Mouse (Mus musculus) MEL (cell line): ENCODE results near the gene Xbp1. TPM values are rescaled to one million over a fixed set of nuclear protein-coding genes. Genes with fewer than 3 reads are reported as not detected.

Experiments
- DNase-seq: peaks from one replicate; pipeline ENCODE4 v3.0.0; 2011; ENCODE audit warnings: low read depth, low spot score
- H3K27ac ChIP-seq: 2 replicates; pipeline ENCODE4 v1.5.1; 2012; ENCODE audit warnings: low read depth, mild to moderate bottlenecking, control low read depth, low read length, moderate library complexity; ENCODE audit not compliant: control insufficient read depth
- H3K27me3 ChIP-seq, 2 experiments: fragments of 150-350 bp in 1 of 2; sonication (generic) in 1 of 2; 2 replicates each; pipeline ENCODE4 v1.6.1; 2012; ENCODE audit warnings: low read length in 2 of 2, mild to moderate bottlenecking in 2 of 2, improper control_type of control experiment in 1 of 2, moderate library complexity in 1 of 2; ENCODE audit not compliant: insufficient read depth in 2 of 2, control insufficient read depth in 1 of 2
- H3K36me3 ChIP-seq, 2 experiments: 2 replicates each; pipeline ENCODE4 v1.6.1; 2012 to 2014; ENCODE audit warnings: low read length in 2 of 2, improper control_type of control experiment in 1 of 2, inconsistent platforms in 1 of 2, mild to moderate bottlenecking in 1 of 2; ENCODE audit not compliant: insufficient read depth in 2 of 2, control insufficient read depth in 1 of 2
- H3K4me1 ChIP-seq, 2 experiments: fragments of 150-350 bp in 1 of 2; sonication (generic) in 1 of 2; 2 replicates each; pipeline ENCODE4 v1.6.1; 2012; ENCODE audit warnings: low read length in 2 of 2, improper control_type of control experiment in 1 of 2, mild to moderate bottlenecking in 1 of 2; ENCODE audit not compliant: insufficient read depth in 2 of 2, control insufficient read depth in 1 of 2
- H3K4me3 ChIP-seq, 2 experiments: fragments of 150-350 bp in 1 of 2; sonication (generic) in 1 of 2; 2 replicates each; pipeline ENCODE4 v1.5.1; 2012; ENCODE audit warnings: low read depth in 2 of 2, low read length in 2 of 2, mild to moderate bottlenecking in 2 of 2, moderate library complexity in 2 of 2, control low read depth in 1 of 2, improper control_type of control experiment in 1 of 2; ENCODE audit not compliant: control insufficient read depth in 1 of 2, insufficient read depth in 1 of 2
- H3K79me2 ChIP-seq: 2 replicates; pipeline ENCODE4 v1.6.1; 2012; ENCODE audit warnings: mild to moderate bottlenecking, low read length, moderate library complexity; ENCODE audit not compliant: control insufficient read depth, poor library complexity, insufficient read depth
- H3K9ac ChIP-seq: 2 replicates; pipeline ENCODE4 v1.6.1; 2012; ENCODE audit warnings: low read depth, mild to moderate bottlenecking, control low read depth, low read length, moderate library complexity; ENCODE audit not compliant: control insufficient read depth, poor library complexity, severe bottlenecking
- H3K9me3 ChIP-seq: fragments of 150-350 bp; sonication (generic); replicated peaks from 2 replicates; pipeline ENCODE4 v1.6.1; 2012; ENCODE audit warnings: mild to moderate bottlenecking, low read length, improper control_type of control experiment, moderate library complexity; ENCODE audit not compliant: insufficient read depth
- BHLHE40 ChIP-seq: IDR thresholded peaks from 2 replicates; pipeline ENCODE4 v1.6.1; 2012; ENCODE audit warnings: low read depth, mild to moderate bottlenecking, inconsistent platforms, low read length, improper control_type of control experiment, borderline replicate concordance
- CHD1 ChIP-seq: IDR thresholded peaks from 2 replicates; pipeline ENCODE4 v1.6.1; 2012; ENCODE audit warnings: low read depth, mild to moderate bottlenecking, inconsistent platforms, low read length, improper control_type of control experiment
- CHD2 ChIP-seq: IDR thresholded peaks from 2 replicates; pipeline ENCODE4 v1.6.1; 2011; ENCODE audit warnings: low read length, improper control_type of control experiment
- CTCF ChIP-seq, 3 experiments: IDR thresholded peaks in 2 of 3; conservative IDR thresholded peaks in 1 of 3; 2 replicates each; pipeline ENCODE4 v1.5.1; 2011 to 2012; ENCODE audit warnings: low read length in 3 of 3, low read depth in 2 of 3, mild to moderate bottlenecking in 2 of 3, improper control_type of control experiment in 1 of 3, inconsistent platforms in 1 of 3, mixed read lengths in 1 of 3, moderate library complexity in 1 of 3; ENCODE audit not compliant: control insufficient read depth in 1 of 3, insufficient read depth in 1 of 3, poor library complexity in 1 of 3, severe bottlenecking in 1 of 3
- E2F4 ChIP-seq: IDR thresholded peaks from 2 replicates; pipeline ENCODE4 v1.6.1; 2011; ENCODE audit warnings: low read depth, low read length, improper control_type of control experiment, borderline replicate concordance
- ELF1 ChIP-seq: IDR thresholded peaks from 2 replicates; pipeline ENCODE4 v1.6.1; 2014; ENCODE audit warnings: low read depth, mild to moderate bottlenecking, inconsistent platforms, low read length, improper control_type of control experiment, moderate library complexity
- EP300 ChIP-seq, 2 experiments: IDR thresholded peaks; 2 replicates each; pipeline ENCODE4 v1.6.1; 2011; ENCODE audit warnings: improper control_type of control experiment in 2 of 2, low read length in 2 of 2, low read depth in 1 of 2, mild to moderate bottlenecking in 1 of 2
- ETS1 ChIP-seq: IDR thresholded peaks from 2 replicates; pipeline ENCODE4 v1.6.1; 2012; ENCODE audit warnings: low read depth, mild to moderate bottlenecking, inconsistent platforms, low read length, improper control_type of control experiment, moderate library complexity
- GATA1 ChIP-seq: IDR thresholded peaks from 2 replicates; pipeline ENCODE4 v1.6.1; 2011; ENCODE audit warnings: low read depth, low read length, improper control_type of control experiment
- HCFC1 ChIP-seq: IDR thresholded peaks from 2 replicates; pipeline ENCODE4 v1.6.1; 2012; ENCODE audit warnings: low read depth, mild to moderate bottlenecking, inconsistent platforms, low read length, improper control_type of control experiment, moderate library complexity
- KAT2A ChIP-seq: conservative IDR thresholded peaks from 2 replicates; pipeline ENCODE4 v1.6.1; 2012; ENCODE audit warnings: low read depth, low read length, improper control_type of control experiment, inconsistent platforms
- MAFK ChIP-seq: IDR thresholded peaks from 2 replicates; pipeline ENCODE4 v1.6.1; 2011; ENCODE audit warnings: low read depth, mild to moderate bottlenecking, low read length, improper control_type of control experiment, borderline replicate concordance
- MAX ChIP-seq: IDR thresholded peaks from 2 replicates; pipeline ENCODE4 v1.6.1; 2011; ENCODE audit warnings: low read length, improper control_type of control experiment
- MAZ ChIP-seq: IDR thresholded peaks from 2 replicates; pipeline ENCODE4 v1.6.1; 2012; ENCODE audit warnings: low read depth, mild to moderate bottlenecking, inconsistent platforms, low read length, improper control_type of control experiment
- MXI1 ChIP-seq: IDR thresholded peaks from 2 replicates; pipeline ENCODE4 v1.6.1; 2011; ENCODE audit warnings: mild to moderate bottlenecking, low read depth, low read length, improper control_type of control experiment
- MYB ChIP-seq: IDR thresholded peaks from 2 replicates; pipeline ENCODE4 v1.6.1; 2011; ENCODE audit warnings: mild to moderate bottlenecking, low read depth, low read length, improper control_type of control experiment
- NELFE ChIP-seq: IDR thresholded peaks from 2 replicates; pipeline ENCODE4 v1.6.1; 2011; ENCODE audit warnings: low read depth, low read length, improper control_type of control experiment
- NRF1 ChIP-seq: IDR thresholded peaks from 2 replicates; pipeline ENCODE4 v1.6.1; 2014; ENCODE audit warnings: low read depth, mild to moderate bottlenecking, inconsistent platforms, low read length, improper control_type of control experiment, moderate library complexity; ENCODE audit not compliant: poor library complexity, insufficient read depth, severe bottlenecking
- POLR2A ChIP-seq, 2 experiments: IDR thresholded peaks; 2 replicates each; pipeline ENCODE4 v1.6.1; 2011 to 2012; ENCODE audit warnings: low read length in 2 of 2, mild to moderate bottlenecking in 2 of 2, control low read depth in 1 of 2, improper control_type of control experiment in 1 of 2, low read depth in 1 of 2, moderate library complexity in 1 of 2; ENCODE audit not compliant: control insufficient read depth in 1 of 2, insufficient read depth in 1 of 2, poor library complexity in 1 of 2
- POLR2AphosphoS2 ChIP-seq: IDR thresholded peaks from 2 replicates; pipeline ENCODE4 v1.6.1; 2011; ENCODE audit warnings: low read length, improper control_type of control experiment
- POLR2AphosphoS5 ChIP-seq: IDR thresholded peaks from 2 replicates; pipeline ENCODE4 v1.6.1; 2012; ENCODE audit warnings: low read depth, borderline replicate concordance, mild to moderate bottlenecking, inconsistent platforms, low read length, moderate library complexity, mixed read lengths
- RCOR1 ChIP-seq: IDR thresholded peaks from 2 replicates; pipeline ENCODE4 v1.6.1; 2012; ENCODE audit warnings: low read depth, mild to moderate bottlenecking, inconsistent platforms, low read length, improper control_type of control experiment
- SIN3A ChIP-seq: IDR thresholded peaks from 2 replicates; pipeline ENCODE4 v1.6.1; 2012; ENCODE audit warnings: low read length, improper control_type of control experiment, inconsistent platforms
- SMC3 ChIP-seq: IDR thresholded peaks from 2 replicates; pipeline ENCODE4 v1.6.1; 2011; ENCODE audit warnings: low read depth, low read length, improper control_type of control experiment
- TBP ChIP-seq: IDR thresholded peaks from 2 replicates; pipeline ENCODE4 v1.8.0; 2011; ENCODE audit warnings: low read depth, low read length, improper control_type of control experiment
- ZC3H11A ChIP-seq: IDR thresholded peaks from 2 replicates; pipeline ENCODE4 v1.6.1; 2012; ENCODE audit warnings: low read depth, mild to moderate bottlenecking, inconsistent platforms, low read length, improper control_type of control experiment
- ZKSCAN1 ChIP-seq: IDR thresholded peaks from 2 replicates; pipeline ENCODE4 v1.6.1; 2012; ENCODE audit warnings: low read depth, mild to moderate bottlenecking, inconsistent platforms, low read length, improper control_type of control experiment, moderate library complexity
- polyA plus RNA-seq, 2 experiments: library from polyadenylated mRNA; stranded (reverse) in 1 of 2; unstranded in 1 of 2; fragments of >175 nt in 1 of 2; fragments of >200 nt in 1 of 2; gene quantifications; 2 replicates each; pipeline versions ENCODE4 v1.2.1 to v1.2.4; 2012; ENCODE audit warnings: low replicate concordance in 2 of 2, low read depth in 1 of 2; ENCODE audit not compliant: insufficient read length in 2 of 2, insufficient read depth in 1 of 2, missing spikeins in 1 of 2
- total RNA-seq: library from RNA; depleted of rRNA; stranded (reverse); fragments of 300-350 nt; gene quantifications from 2 replicates; pipeline ENCODE4 v1.2.3, GENCODE M21; 2012

Xbp1 gene
- total and polyA plus RNA-seq, 3 experiments: 81.8 to 101 TPM; not detected in 1

GRCm38 (mm10) chr11:5528841-5529240, 8.4 kb downstream of the Xbp1 start:
- H3K9me3 ChIP-seq: no peaks in the 10 kb centered on the region
- peaks cover 3% of the 10 kb centered on the region; the same call in 1 of the 2 replicates for H3K79me2 ChIP-seq
- H3K4me1 ChIP-seq: peaks cover 5 to 9% of the 10 kb centered on the region in 2 experiments
- H3K27me3 ChIP-seq: no peaks in the 10 kb centered on the region
- DNase-seq: no peak
- no peak overlapping the region for H3K27ac ChIP-seq
- TF ChIP-seq ZKSCAN1: no peak
- TF ChIP-seq CHD2: no peak
- no peak for TF ChIP-seq BHLHE40
- TF ChIP-seq ZC3H11A: no peak
- TF ChIP-seq E2F4: no peak
- no peak for TF ChIP-seq MXI1
- no peak for TF ChIP-seq MAZ
- peaks cover 30 to 38% of the 10 kb centered on the region in 2 experiments for H3K36me3 ChIP-seq
- H3K9ac ChIP-seq: no peak overlapping the region
- no peak overlapping the region for H3K4me3 ChIP-seq

GRCm38 (mm10) chr11:5530172-5530571, 9.7 kb downstream of the Xbp1 start:
- no peak overlapping the region for H3K27ac ChIP-seq
- H3K4me1 ChIP-seq: peaks cover 5 to 9% of the 10 kb centered on the region in 2 experiments
- no peak overlapping the region for H3K4me3 ChIP-seq
- TF ChIP-seq SMC3: 0 out of 2 replicates have a peak, but pooled peaks have one; percentile 2
- no peak for TF ChIP-seq MAFK
- no peak for TF ChIP-seq POLR2AphosphoS5
- 0 out of 2 replicates have a peak, but pooled peaks have one; percentile 39 for TF ChIP-seq CHD1
- no peaks in the 10 kb centered on the region for H3K27me3 ChIP-seq
- no peaks in the 10 kb centered on the region for H3K79me2 ChIP-seq
- no peak overlapping the region for H3K9ac ChIP-seq
- peaks cover 26 to 36% of the 10 kb centered on the region in 2 experiments for H3K36me3 ChIP-seq
- H3K9me3 ChIP-seq: no peaks in the 10 kb centered on the region
- no peak for DNase-seq

GRCm38 (mm10) chr11:5530717-5531116, 10.3 kb downstream of the Xbp1 start:
- peak overlapping the region; percentile 2; the same call in 1 of the 2 replicates for H3K27ac ChIP-seq
- H3K79me2 ChIP-seq: no peaks in the 10 kb centered on the region
- H3K9me3 ChIP-seq: no peaks in the 10 kb centered on the region
- no peaks in the 10 kb centered on the region for H3K27me3 ChIP-seq
- H3K4me1 ChIP-seq: peaks cover 5 to 9% of the 10 kb centered on the region in 2 experiments
- DNase-seq: no peak
- H3K4me3 ChIP-seq: no peak overlapping the region
- H3K36me3 ChIP-seq: peaks cover 26 to 32% of the 10 kb centered on the region in 2 experiments
- no peak overlapping the region for H3K9ac ChIP-seq
- no peak for TF ChIP-seq SIN3A
- TF ChIP-seq CTCF (IDR thresholded peaks at IDR 0.05 in 2 of 3, conservative IDR thresholded peaks at IDR 0.05 in 1 of 3; ENCODE audit: control insufficient read depth in 1 of 3, insufficient read depth in 1 of 3, low read depth in 2 of 3, low read length in 3 of 3, poor library complexity in 1 of 3, severe bottlenecking in 1 of 3): no peak
- 0 out of 4 replicates have a peak, but pooled peaks of 1 of the 2 experiments have one; percentile 29 for TF ChIP-seq EP300 (IDR thresholded peaks at IDR 0.05; ENCODE audit: low read depth in 1 of 2, low read length in 2 of 2)
- no peak for TF ChIP-seq POLR2AphosphoS5
- no peak for TF ChIP-seq ETS1
- TF ChIP-seq ZC3H11A: no peak
- no peak for TF ChIP-seq HCFC1
- 0 out of 2 replicates have a peak, but pooled peaks have one; percentile 24 for TF ChIP-seq GATA1
- no peak for TF ChIP-seq NRF1
- TF ChIP-seq POLR2A (IDR thresholded peaks at IDR 0.05; ENCODE audit: control insufficient read depth in 1 of 2, insufficient read depth in 1 of 2, low read depth in 1 of 2, low read length in 2 of 2, poor library complexity in 1 of 2): peak in 1 of 2 experiments; percentile 30; a peak in 1 of 4 replicates
- TF ChIP-seq RCOR1: no peak
- no peak for TF ChIP-seq ELF1
- TF ChIP-seq TBP: no peak
- no peak for TF ChIP-seq MYB
- TF ChIP-seq BHLHE40: no peak
- no peak for TF ChIP-seq KAT2A
- no peak for TF ChIP-seq MAX
- no peak for TF ChIP-seq CHD2
- TF ChIP-seq NELFE: no peak
- no peak for TF ChIP-seq POLR2AphosphoS2
